Mouse (Mus musculus) spleen, postnatal 14 days (tissue): Measurements from ENCODE around the gene Tmem119.

ENCODE experiments used
- DNase-seq, 2 experiments: peaks; one replicate each; pipeline ENCODE4 v3.0.0; 2021 to 2022; ENCODE audit warnings: low spot score in 2 of 2

Gene Tmem119

GRCm38 (mm10) chr5:113765641-113766526, 34.4 kb downstream of the Tmem119 start:
- no peak for DNase-seq

DNA sequence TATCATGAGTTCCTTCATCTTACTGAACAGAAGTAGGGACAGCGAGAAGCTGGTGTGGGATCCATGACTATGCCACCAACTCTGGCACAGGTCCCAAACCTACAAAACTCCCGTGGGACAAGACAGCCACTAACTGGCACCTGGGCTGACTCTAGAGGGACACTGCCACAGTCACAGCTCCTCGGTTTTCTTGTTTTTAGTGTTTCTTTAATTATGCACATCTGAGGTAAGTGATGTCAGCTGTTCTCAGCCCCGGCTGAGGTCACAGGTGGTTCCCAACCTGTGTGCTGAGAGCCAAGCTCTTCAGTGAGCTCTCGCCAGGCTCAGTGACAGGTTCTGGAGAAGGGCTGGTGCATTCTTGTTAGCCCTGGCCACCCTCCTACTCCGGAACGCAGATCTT, 35.9 kb downstream of the Tmem119 start:
- DNase-seq: no peak

DNA sequence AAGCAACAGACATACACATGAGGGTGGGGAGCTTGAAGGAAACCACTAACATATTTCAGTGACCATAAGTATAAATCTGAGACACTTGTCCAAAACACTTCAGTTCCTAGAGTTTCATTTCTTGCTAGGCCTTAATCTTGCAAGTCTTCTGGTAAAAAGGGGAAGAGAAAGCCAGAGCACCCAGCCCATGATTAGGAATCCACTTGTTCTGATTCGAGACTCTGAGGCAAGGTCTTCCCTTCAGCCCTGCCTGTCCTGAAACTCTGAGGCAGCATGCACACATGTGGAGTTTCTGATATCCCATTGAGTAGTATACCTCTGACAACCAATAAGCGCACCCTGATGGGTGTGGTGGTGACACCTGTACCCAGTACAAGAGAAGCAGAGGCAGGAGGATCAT, 38.7 kb downstream of the Tmem119 start:
- no peak for DNase-seq

DNA sequence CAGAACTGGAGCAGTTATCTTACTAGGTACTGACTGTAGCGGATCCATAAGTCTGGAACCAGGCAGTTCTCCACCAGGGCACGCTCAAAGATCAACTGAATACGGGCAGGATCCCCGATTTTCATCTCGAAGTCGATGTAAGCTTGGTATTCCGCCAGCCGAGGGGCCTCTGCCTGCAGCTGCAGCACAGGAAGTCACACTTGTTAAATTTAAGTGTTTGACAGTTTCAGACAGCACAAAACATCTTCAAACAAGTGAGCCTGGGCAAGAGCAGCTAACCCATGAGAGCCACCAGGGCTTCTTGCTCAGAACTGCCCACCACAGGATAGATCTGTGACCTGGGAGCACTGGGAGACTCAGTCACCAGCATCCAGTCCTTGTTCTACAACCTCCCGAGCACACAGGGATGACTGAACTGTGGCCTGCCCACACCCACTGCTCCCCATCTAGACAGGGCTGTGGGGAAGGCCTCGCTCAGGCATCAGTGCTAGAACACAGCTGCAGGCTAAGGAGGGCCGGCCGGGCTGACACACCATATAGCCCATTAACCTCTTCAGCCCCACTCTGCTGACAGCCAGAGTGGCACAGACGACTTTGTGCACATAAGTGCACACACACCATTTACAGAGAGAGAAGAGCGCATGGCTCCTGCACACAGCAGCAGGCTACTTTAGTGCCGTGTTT, 44.8 kb downstream of the Tmem119 start:
- no peak for DNase-seq

GRCm38 (mm10) chr5:113751521-113752157, 48.7 kb downstream of the Tmem119 start:
- no peak for DNase-seq

DNA sequence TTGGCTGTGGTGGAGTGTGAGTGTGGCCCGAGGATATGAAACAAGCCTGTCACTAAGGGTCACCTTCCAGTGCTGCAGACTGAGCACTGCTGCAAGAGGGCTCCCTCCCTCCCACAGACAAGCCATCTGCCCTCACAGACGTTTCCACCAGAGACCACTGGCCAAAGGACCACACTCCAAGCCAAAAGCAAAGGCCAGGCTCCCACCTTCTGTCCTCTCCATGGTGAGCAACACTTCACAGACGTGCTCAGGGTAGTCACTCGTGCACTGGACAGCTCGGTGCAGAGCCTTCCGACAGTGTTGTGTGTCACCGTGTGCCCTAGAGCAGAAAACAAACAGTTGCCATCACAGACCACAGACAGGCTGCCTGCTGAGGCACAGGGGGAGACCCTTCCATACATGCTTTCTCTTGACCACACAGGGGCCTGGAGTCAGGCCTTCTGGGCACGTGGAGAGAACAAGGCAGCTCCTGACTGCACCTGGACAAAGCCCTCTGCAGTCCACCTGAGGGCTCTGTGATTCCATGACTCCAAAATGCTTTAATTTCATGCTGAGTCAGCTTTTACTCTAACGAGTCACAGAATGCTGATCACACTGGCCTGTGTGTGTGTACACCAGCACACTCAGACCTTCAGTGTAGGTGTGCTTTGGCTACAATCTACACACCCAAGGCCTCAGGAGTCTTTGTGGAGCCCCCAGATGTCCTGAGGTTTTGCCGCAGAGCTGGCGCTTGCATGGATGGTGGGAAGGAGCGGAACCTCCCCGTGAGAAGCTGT, 51.6 kb downstream of the Tmem119 start:
- no peak for DNase-seq

DNA sequence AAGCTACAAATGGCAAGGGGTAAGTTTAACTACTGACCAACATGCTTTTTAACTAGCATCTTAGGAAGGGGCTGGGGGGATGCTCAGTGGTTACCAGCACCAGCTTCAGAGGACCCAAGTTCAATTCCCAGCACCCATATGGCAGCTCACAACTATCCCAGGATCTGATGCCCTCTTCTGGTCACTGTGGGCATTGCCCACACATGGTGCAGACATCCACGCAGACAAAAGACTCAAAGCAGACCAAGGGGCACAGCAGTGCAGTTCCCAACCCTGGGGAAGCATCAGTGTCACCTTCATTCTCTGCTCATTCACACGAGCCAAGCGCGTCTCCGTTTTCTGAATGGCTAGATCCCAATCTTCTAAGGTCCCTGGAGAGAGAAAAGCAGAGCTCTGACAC, 52.7 kb downstream of the Tmem119 start:
- no peak for DNase-seq
